Mouse (Mus musculus): ENCODE data around the gene Ugt1a9.
"Not testable (repeated sequence)": the region's sequence is repeated elsewhere in the genome, so short reads cannot be mapped to it uniquely, and the experiment has no call there.

Gene Ugt1a9

GRCm38 (mm10) chr1:88070495-88070894 lies at the start of gene Ugt1a9:
Gene Ugt1a9, plus strand, starts transcription at chr1:88070800.
- no peak for DNase-seq (ENCODE audit: low spot score in 2 of 2)

GRCm38 (mm10) chr1:88025244-88025643 lies 45.4 kb upstream of the Ugt1a9 start:
- not testable (repeated sequence) for DNase-seq (ENCODE audit: low spot score in 2 of 2)

GRCm38 (mm10) chr1:88043044-88043443 lies 27.6 kb upstream of the Ugt1a9 start:
- DNase-seq (ENCODE audit: low spot score in 2 of 2), result not testable (repeated sequence)

GRCm38 (mm10) chr1:88044832-88045437 lies 25.7 kb upstream of the Ugt1a9 start:
- not testable (repeated sequence) for DNase-seq (ENCODE audit: low spot score in 2 of 2)

GRCm38 (mm10) chr1:88047408-88047807 lies 23.2 kb upstream of the Ugt1a9 start:
- DNase-seq (ENCODE audit: low spot score in 2 of 2), result not testable (repeated sequence)

DNA sequence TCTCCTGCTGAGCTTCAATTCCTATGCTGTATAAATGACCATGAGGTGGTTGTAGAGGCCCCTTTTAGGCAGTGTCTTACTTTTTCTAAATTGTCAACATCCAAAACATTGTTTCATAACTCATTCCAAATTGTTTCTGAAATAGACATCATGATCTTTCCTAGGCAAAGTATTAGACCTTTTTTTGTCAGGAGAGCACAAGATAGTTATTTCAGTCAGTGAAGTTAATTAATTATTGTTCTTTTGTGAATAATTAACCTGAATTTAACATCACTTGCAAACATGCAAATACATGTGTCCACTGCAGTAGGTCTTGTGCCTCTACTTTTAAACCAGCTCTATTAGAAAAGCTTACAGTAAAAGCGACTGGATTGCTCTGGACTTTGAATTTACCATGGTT lies 15.5 kb upstream of the Ugt1a9 start, which contains the start of gene Ugt1a10:
TSS of gene Ugt1a10 (plus strand) at position 301 of the 400 bp plus-strand sequence.
- DNase-seq (ENCODE audit: low spot score in 2 of 2), result no peak

- not testable (repeated sequence) for DNase-seq (ENCODE audit: low spot score in 2 of 2)
Observed at GRCm38 (mm10) chr1:88066472-88067102, 4.0 kb upstream of the Ugt1a9 start.

DNA sequence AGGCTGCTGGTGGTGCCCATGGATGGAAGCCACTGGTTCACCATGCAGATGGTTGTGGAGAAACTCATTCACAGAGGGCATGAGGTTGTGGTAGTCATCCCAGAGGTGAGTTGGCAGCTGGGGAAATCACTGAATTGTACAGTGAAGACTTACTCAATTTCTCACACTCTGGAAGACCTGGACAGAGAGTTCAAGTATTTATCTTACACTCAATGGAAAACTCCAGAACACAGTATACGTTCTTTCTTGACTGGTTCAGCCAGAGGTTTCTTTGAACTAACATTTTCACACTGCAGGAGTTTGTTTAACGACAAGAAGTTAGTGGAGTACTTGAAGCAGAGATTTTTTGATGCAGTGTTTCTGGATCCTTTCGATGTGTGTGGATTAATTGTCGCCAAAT lies 302 bp downstream of the Ugt1a9 start:
- no peak for DNase-seq (ENCODE audit: low spot score in 2 of 2)

DNA sequence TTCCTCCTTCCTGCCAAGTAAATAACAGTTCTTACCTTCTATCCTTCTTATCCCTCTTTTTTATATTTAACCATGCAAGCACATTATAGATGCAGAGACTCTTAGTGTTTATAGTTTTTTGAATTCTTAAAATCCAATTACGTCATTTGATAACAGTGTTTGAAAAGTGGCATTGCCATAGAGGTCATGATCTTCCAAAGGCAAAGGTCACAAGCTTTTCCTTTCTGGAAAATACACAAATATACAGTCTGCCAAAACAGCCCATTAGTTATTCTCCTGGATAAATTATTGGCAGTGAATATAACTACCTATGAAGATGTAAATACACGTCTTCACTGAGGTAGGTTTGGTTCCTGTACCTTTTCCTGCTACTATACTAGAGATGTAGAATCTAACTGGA lies 3.9 kb downstream of the Ugt1a9 start:
- DNase-seq (ENCODE audit: low spot score in 2 of 2), result no peak

DNA sequence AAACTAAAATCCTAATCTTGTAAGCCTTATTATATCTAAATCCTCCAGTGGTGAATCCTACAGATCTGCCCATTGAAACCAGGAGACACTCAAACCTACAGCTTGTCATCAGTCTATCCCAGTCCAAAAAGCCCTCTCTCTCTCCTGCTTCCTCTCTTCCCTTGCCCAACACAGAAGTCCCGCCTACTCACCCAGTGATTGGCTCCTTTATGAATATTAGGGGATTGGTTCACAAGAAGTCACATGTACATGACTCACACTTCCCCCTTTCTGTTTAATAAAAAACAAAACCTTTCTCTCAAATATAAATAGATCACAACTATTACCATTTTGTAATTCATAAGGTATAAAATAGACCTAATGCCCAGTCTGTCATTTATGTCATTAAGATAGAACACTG lies 6.5 kb downstream of the Ugt1a9 start:
- no peak for DNase-seq (ENCODE audit: low spot score in 2 of 2)

DNA sequence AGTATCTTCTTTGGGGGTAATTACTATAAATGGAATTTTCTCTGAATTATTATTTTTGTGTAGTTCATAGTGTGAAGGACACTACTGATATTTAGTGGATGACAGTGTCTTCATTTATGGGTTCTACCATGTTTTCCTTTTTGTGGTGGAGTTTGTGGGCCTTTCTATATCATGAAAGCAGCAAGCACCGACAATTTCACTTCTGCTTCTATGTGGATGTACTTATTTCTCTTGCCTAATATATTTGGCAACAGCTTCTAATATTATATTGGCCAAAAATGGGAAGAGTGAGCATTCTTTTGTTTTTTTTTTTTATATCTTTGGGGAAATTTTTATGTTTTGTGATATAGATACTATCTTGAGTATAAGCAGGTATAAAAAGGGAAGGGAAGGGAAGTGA lies 11.1 kb downstream of the Ugt1a9 start:
- DNase-seq (ENCODE audit: low spot score in 2 of 2), result no peak

DNA sequence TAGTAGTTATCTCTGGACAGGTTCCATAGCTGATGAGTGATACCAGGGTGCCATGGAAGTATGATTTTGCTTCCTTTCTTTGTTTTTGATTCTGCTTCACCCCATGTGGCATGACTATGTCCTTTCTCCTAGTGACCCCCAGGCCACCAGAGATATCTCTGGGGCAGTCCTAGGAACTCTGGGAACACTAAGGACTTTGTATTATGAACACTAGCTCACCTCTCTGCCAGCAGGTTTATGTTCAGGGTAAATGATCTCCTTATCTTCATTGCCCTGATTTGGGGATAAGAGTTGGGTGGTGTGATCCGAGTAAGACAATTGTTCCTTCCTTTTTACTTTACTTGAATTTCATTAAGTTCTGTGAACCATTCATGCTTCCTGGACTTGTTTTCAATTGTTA lies 15.5 kb downstream of the Ugt1a9 start:
- DNase-seq (ENCODE audit: low spot score in 2 of 2), result no peak

DNA sequence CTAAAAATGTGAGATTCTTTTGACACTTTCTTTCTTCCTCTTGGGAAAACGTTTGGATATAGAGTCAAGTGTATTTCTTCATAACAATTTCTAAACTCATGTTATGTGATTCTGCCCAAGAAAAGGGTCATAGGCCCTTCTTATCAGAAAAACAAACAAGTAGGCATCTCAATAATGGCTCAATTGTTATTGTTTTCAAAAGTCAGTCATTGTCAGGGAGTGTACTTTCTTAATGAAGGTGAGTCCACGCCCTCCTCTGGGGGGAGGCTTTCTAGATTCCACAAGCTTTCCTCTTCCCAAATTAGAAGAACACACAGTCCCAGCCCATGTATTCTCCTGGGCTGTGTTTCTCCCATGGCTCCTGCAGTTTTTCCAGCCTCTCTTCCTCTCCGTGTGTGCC lies 16.9 kb downstream of the Ugt1a9 start, which contains the start of gene Ugt1a8:
TSS of gene Ugt1a8 (plus strand) at position 301 of the 400 bp plus-strand sequence.
- no peak for DNase-seq (ENCODE audit: low spot score in 2 of 2)

GRCm38 (mm10) chr1:88092341-88092740 lies 21.7 kb downstream of the Ugt1a9 start:
- no peak for DNase-seq (ENCODE audit: low spot score in 2 of 2)

- DNase-seq (ENCODE audit: low spot score in 2 of 2), result not testable (repeated sequence)
Observed at GRCm38 (mm10) chr1:88094270-88094676, 23.7 kb downstream of the Ugt1a9 start.

- DNase-seq (ENCODE audit: low spot score in 2 of 2), result no peak
Observed at GRCm38 (mm10) chr1:88094941-88095492, 24.4 kb downstream of the Ugt1a9 start, which contains the start of gene Ugt1a7c. Gene Ugt1a7c, plus strand, starts transcription at chr1:88095062.

DNA sequence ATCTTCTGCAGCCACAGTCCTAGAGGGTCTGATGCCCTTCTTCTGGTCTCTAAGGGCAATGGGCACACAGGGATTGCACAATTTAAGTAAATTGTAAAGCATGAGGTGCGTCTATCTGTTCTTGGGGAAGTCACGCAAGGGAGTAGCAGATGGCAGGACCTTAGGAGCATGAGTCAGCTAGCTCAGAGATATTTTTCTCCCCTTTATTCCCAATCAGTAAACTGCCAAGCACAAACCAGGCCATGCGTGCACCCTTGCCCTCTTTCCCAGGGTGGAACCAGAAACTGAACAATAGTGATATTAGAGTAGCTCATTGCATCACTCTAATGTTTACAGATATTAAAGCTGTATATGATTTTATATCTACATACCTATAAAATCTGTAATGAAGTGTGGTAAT lies 27.9 kb downstream of the Ugt1a9 start:
- DNase-seq (ENCODE audit: low spot score in 2 of 2), result not testable (repeated sequence)

- not testable (repeated sequence) for DNase-seq (ENCODE audit: low spot score in 2 of 2)
Observed at GRCm38 (mm10) chr1:88099691-88100090, 29.1 kb downstream of the Ugt1a9 start.

GRCm38 (mm10) chr1:88103019-88103418 lies 32.4 kb downstream of the Ugt1a9 start, which contains the start of gene Ugt1a6b:
Gene Ugt1a6b, plus strand, starts transcription at chr1:88103252.
- DNase-seq (ENCODE audit: low spot score in 2 of 2), result not testable (repeated sequence)

GRCm38 (mm10) chr1:88103697-88104468 lies 33.3 kb downstream of the Ugt1a9 start:
- not testable (repeated sequence) for DNase-seq (ENCODE audit: low spot score in 2 of 2)

DNA sequence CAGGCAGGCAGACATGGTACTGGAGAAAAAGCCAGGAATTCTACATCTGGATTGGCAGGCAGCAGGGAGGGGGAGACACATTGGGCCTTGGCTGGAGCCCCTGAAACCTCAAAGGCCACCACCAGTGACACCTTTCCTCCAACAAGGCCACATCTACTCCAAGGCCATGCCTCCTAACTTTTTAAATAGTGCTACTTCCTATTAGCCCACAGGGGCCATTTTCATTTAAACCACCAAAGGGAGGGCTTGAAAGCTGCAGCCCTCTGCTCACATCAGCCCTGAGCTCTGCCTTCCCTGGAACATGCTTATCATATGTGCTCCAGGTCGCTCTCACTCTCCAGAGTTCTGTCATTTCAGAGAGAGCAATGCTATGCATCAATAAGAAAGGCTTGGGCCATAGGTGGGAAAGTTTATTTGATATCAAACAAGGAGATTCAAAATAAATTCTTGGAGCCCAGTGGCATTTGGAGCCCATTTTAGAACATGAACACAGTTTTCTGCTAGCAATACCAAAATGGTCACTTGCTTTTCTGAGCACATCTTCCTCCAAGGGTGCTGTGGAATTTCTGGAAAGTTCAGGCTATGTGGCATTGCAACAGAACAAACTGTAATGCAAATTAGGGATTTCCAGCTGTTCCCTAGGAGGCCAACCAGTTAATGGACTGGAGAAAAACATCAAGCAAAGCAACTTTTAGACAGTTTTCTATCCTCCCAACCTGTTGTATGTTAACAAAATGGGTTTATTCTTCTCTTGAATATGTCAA lies 34.2 kb downstream of the Ugt1a9 start:
- no peak for DNase-seq (ENCODE audit: low spot score in 2 of 2)

Data from frontal cortex, postnatal 10 days (tissue).